Mouse (Mus musculus) testis, adult 2 months (tissue): ENCODE data around the gene Col6a2. TPM values are rescaled to one million over a fixed set of nuclear protein-coding genes. Genes with fewer than 3 reads are reported as not detected.

ENCODE experiments used
- H3K27ac ChIP-seq: fragments of 200-500 bp; 2 replicates; pipeline ENCODE4 v1.5.1; 2012; ENCODE audit warnings: low read depth, low read length; ENCODE audit not compliant: control insufficient read depth, insufficient read depth
- H3K27me3 ChIP-seq: fragments of 200-500 bp; 2 replicates; pipeline ENCODE4 v1.6.1; 2012; ENCODE audit warnings: mild to moderate bottlenecking, low read length, moderate library complexity; ENCODE audit not compliant: control insufficient read depth, insufficient read depth
- H3K36me3 ChIP-seq: fragments of 200-500 bp; 2 replicates; pipeline ENCODE4 v1.6.1; 2012; ENCODE audit warnings: mild to moderate bottlenecking, low read length; ENCODE audit not compliant: control insufficient read depth, insufficient read depth
- H3K4me1 ChIP-seq: fragments of 200-500 bp; 2 replicates; pipeline ENCODE4 v1.6.1; 2012; ENCODE audit warnings: low read length; ENCODE audit not compliant: control insufficient read depth, insufficient read depth
- H3K4me3 ChIP-seq: fragments of 200-500 bp; 2 replicates; pipeline ENCODE4 v1.5.1; 2012; ENCODE audit warnings: low read depth, mild to moderate bottlenecking, low read length, moderate library complexity, mixed read lengths; ENCODE audit not compliant: control insufficient read depth
- CTCF ChIP-seq: fragments of 200-500 bp; IDR thresholded peaks from 2 replicates; pipeline ENCODE4 v1.5.1; 2012; ENCODE audit warnings: low read depth, mild to moderate bottlenecking, inconsistent platforms, low read length, moderate library complexity; ENCODE audit not compliant: control insufficient read depth, insufficient read depth, insufficient replicate concordance
- POLR2A ChIP-seq: fragments of 200-500 bp; IDR thresholded peaks from 2 replicates; pipeline ENCODE4 v1.6.1; 2012; ENCODE audit warnings: low read depth, mild to moderate bottlenecking, inconsistent platforms, low read length, moderate library complexity; ENCODE audit not compliant: control insufficient read depth
- polyA plus RNA-seq: library from polyadenylated mRNA; depleted of rRNA; stranded (reverse); fragments of >200 nt; gene quantifications from 2 replicates; pipeline ENCODE4 v1.2.3, GENCODE M21; 2012

The Col6a2 gene
- polyA plus RNA-seq, 1 experiment, result 10.9 TPM

DNA sequence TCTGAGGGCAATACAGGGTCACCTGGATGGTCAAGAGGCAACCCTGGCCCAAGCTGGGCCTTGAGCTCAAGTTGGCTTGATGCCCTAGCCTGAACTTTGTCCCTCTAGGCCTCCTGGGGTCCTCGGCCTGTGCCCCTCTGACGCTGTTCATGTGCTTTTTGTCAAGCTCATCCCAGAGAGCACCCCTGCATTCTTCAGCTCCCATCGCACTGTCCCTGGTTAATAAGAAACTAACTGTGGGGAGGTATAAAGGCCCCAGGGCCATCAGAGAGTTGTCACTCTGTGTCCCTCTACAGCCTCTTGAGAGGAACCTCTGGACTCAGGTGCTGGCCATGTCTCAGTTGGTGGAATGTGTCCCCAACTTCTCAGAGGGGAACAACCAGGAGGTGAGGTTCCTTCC is 48.1 kb downstream of the Col6a2 start, which contains the start of gene Ftcd:
Ftcd (plus strand) TSS at position 275 of the 400 bp plus-strand sequence.
- TF ChIP-seq POLR2A (no peak), CTCF (no peak)
- Histone ChIP-seq H3K4me3 (no peak within 1 kb of the TSS), H3K27ac (no peak within 1 kb of the TSS), H3K4me1 (peaks cover 3% of the 10 kb centered on the region), H3K27me3 (no peaks in the 10 kb centered on the region), H3K36me3 (no peaks in the 10 kb centered on the region)

DNA sequence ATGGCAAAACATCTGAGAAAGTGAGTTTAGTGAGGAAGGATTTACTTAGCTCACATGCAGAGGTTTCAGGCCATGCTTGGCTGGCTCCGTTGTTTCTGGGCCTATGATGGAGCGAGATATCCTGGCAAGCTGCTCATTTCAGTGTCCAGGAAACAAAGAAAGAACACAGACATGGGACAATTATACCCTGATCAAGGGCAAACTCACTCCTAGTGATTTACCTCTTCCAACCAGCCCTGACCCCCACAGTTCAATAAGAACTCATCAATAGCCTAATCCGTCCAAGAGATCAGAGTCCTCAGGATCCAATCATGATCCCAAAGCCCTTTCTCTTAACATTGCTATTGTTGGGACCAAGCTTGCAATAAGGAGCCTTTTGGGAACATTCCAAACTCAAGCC is 51.3 kb downstream of the Col6a2 start:
- no peaks in the 10 kb centered on the region for H3K27me3 ChIP-seq
- no peak overlapping the region for H3K4me3 ChIP-seq
- peaks cover 13% of the 10 kb centered on the region for H3K4me1 ChIP-seq
- H3K36me3 ChIP-seq, result no peaks in the 10 kb centered on the region
- TF ChIP-seq POLR2A, result no peak
- no peak for TF ChIP-seq CTCF
- no peak overlapping the region for H3K27ac ChIP-seq

- no peaks in the 10 kb centered on the region for H3K27me3 ChIP-seq
- H3K4me3 ChIP-seq, result no peak overlapping the region
- no peak overlapping the region for H3K27ac ChIP-seq
- peaks cover 13% of the 10 kb centered on the region for H3K4me1 ChIP-seq
- TF ChIP-seq CTCF (no peak), POLR2A (no peak)
- H3K36me3 ChIP-seq, result no peaks in the 10 kb centered on the region
Observed at GRCm38 (mm10) chr10:76571070-76571469, 52.4 kb downstream of the Col6a2 start.

GRCm38 (mm10) chr10:76569996-76570685 is 53.3 kb downstream of the Col6a2 start:
- no peaks in the 10 kb centered on the region for H3K27me3 ChIP-seq
- H3K4me3 ChIP-seq, result peak overlapping the region; percentile 78
- H3K4me1 ChIP-seq, result peaks cover 13% of the 10 kb centered on the region
- no peaks in the 10 kb centered on the region for H3K36me3 ChIP-seq
- TF ChIP-seq POLR2A (no peak), CTCF (no peak)
- H3K27ac ChIP-seq, result no peak overlapping the region

DNA sequence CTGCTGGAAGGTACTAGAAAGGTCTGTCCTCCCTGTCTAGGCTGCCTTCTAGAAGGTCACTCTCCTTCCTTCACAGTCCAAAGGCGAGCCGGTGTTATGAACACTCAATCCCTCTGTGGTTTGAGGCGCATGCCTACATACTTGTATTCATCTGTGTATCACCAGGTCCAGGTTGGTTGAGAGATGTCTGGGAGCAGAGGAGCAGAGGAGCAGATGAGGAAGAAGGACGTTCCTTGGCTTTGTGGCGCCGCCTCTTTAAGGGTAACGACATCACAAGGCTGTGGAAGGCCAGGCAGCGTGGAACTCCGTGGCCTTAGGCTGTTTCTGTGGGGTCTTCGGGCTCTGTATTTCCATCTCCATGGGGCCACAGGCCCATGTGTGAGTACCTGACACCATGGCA is 61.5 kb downstream of the Col6a2 start, which contains the start of gene Spatc1l:
Spatc1l (plus strand) TSS at position 301 of the 400 bp plus-strand sequence.
- Histone ChIP-seq H3K36me3 (no peaks in the 10 kb centered on the region), H3K4me3 (peak within 1 kb of the TSS; percentile 80), H3K27me3 (no peaks in the 10 kb centered on the region), H3K27ac (peak within 1 kb of the TSS; percentile 37; the same call in 1 of the 2 replicates), H3K4me1 (peaks cover 2% of the 10 kb centered on the region; the same call in 1 of the 2 replicates)
- no peak for TF ChIP-seq CTCF
- peak; percentile 84; the same call in 1 of the 2 replicates for TF ChIP-seq POLR2A

- Histone ChIP-seq H3K27me3 (no peaks in the 10 kb centered on the region), H3K4me3 (no peak overlapping the region), H3K36me3 (no peaks in the 10 kb centered on the region; the same call in none of the 2 replicates), H3K4me1 (no peaks in the 10 kb centered on the region), H3K27ac (no peak overlapping the region)
- TF ChIP-seq CTCF (no peak), POLR2A (no peak)
Observed at GRCm38 (mm10) chr10:76554061-76554460, 69.4 kb downstream of the Col6a2 start.

DNA sequence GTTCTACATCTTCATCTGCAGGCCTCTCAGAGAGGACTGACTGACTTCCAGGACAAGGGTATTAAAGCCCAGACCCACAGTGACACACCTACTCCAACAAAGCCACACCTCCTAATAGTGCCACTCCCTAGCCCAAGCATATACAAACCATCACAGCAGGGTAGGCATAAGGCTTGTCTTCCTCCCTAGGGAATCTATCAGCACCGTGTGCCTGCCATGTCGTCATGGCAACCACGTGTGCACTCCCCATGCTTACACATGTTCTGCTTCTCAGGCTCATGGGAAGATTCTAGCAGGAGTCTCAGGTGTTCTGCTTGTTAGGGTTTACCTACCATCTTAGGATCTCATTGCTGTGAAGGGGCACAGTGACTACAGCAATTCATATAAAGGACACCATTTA is 71.9 kb downstream of the Col6a2 start:
- H3K27me3 ChIP-seq, result no peaks in the 10 kb centered on the region
- TF ChIP-seq CTCF (no peak), POLR2A (no peak)
- no peaks in the 10 kb centered on the region; the same call in none of the 2 replicates for H3K36me3 ChIP-seq
- no peak overlapping the region for H3K27ac ChIP-seq
- H3K4me1 ChIP-seq, result no peaks in the 10 kb centered on the region
- H3K4me3 ChIP-seq, result no peak overlapping the region
